Mouse (Mus musculus): ENCODE data around the gene Gns.
"Not testable (repeated sequence)": the region's sequence is repeated elsewhere in the genome, so short reads cannot be mapped to it uniquely, and the experiment has no call there.

Gns gene

DNA sequence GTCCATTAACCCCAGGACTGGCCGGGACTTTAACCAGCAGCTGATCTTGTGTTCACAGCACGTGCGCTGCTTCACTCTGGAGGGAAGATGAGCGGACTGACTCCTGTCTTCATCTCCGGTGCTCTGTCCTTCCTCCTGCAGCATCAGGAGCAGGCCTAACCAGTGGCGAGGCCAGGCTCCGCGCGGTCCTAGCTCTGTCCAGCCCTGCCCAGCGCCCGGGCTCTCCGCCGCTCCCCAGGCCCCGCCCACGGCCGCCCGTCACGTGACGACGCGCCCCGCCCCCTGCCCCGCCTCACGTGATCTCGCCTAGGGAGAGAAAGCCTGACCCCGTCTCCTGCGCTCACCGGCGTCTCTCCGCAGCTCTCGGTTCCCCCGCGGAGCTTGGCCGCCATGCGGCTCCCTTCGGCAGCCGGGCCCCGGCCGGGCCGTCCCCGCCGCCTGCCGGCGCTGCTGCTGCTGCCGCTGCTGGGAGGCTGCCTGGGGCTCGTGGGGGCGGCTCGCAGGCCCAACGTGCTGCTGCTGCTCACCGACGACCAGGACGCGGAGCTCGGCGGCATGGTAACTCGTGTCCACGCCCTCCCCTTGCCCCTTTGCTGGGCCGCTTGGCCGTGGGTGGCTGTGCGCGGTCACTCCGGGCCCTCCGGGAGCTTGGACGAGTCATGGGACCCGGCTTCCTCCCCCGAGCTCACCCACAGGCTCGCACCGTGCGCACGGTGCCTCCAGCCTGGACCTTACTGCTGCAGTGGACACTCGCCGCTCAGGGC is at the start of gene Gns:
Gene Gns (plus strand): TSS at position 290 of the 764 bp plus-strand sequence.
- ATAC-seq (ENCODE audit: low TSS enrichment), result peak; percentile 86

DNA sequence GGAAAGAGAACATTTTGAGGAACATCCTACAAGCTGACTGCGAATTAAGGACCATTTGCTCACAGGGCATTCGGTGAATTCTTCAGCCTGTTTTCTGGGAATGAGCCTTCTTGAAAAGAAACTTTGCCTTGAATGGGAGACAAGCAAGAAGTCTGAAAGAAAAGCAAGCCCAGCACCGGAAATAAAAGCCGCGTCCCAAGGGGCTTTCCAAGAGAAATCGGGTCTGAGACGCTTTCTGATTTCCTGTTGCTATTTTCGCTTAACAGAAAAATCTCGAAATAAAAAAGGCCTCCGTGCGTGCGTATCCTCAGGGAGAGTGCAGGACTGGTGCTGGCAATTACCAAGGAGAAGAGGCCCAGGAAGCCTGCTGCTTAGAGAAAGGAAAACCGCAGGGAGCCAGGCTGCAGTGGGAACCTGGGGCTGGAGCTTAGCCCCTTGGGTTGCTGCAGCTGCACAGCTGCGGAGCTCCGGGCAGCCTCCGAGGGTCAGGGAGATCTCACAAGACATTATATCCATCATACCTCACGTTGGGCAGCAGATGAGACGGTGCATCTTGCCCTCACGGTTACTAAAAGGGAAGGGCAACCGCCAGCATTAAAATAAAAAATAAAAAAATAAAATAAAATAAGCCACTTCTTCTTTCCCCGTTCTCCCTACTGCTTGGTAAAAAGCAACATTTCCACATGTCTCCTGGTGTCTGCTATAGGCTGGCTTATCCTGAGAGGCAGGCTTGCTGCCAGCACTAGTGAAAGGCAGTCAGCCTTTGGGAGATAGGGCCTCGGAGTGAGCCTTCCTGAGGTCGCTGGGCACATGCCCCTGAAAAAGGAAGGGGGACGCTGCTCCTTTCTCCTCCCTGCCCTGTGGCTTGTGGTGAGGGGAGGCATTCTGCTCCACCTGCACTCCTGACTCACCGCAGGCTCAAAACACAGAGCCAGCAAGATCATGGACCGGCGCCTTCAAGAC is 49.3 kb upstream of the Gns start:
- no peak for ATAC-seq (ENCODE audit: low TSS enrichment)

GRCm38 (mm10) chr10:121316361-121316760 is 48.5 kb upstream of the Gns start:
- 0 out of 2 replicates have a peak, but pooled peaks have one; percentile 3 for ATAC-seq (ENCODE audit: low TSS enrichment)

- no peak for ATAC-seq (ENCODE audit: low TSS enrichment)
Observed at GRCm38 (mm10) chr10:121318397-121318950, 46.4 kb upstream of the Gns start.

GRCm38 (mm10) chr10:121323493-121323892 is 41.4 kb upstream of the Gns start:
- ATAC-seq (ENCODE audit: low TSS enrichment), result no peak

- no peak for ATAC-seq (ENCODE audit: low TSS enrichment)
Observed at GRCm38 (mm10) chr10:121326167-121326566, 38.7 kb upstream of the Gns start.

DNA sequence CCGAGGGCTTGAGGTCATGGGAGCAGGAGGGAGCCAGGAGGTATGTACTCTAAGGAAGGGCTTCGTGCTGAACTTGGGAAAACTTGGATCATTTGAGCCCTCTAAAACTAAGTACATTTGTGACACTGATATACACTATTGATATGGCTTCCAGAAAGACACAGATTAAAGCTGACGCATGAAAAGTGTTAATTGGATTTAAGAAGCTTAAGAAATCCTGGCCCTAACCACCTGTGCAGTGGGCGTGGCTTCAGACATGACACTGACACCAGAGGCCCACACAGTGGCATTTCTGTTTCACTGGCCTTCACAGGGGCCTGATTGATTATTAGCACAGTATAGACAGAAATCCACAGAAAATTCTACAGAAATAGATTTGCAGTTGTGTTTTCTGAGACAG is 35.3 kb upstream of the Gns start:
- ATAC-seq (ENCODE audit: low TSS enrichment), result no peak

- peak; percentile 77 for ATAC-seq (ENCODE audit: low TSS enrichment)
Observed at GRCm38 (mm10) chr10:121330940-121331339, 34.0 kb upstream of the Gns start.

DNA sequence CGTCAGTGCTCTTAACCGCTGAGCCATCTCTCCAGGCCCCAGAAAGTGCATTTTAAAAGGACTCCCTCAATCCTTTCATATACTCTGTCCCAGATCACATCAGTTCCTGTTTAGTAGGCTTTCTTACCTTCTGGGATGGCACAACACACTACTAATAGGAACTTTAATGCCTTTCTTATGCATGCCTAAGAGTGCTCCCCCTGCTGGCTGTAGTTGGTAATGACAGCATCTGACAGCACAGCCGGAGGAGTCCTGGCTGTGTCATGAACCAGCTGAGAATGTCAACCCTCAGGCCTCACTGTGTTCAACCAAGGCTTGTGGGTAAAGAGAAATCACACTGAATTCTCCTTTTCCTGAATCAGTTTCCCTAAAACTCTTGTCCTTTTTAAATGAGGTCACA is 30.3 kb upstream of the Gns start:
- ATAC-seq (ENCODE audit: low TSS enrichment), result peak; percentile 69

GRCm38 (mm10) chr10:121336536-121336935 is 28.4 kb upstream of the Gns start:
- not testable (repeated sequence) for ATAC-seq (ENCODE audit: low TSS enrichment)

- no peak; the same call in 1 of the 2 replicates for ATAC-seq (ENCODE audit: low TSS enrichment)
Observed at GRCm38 (mm10) chr10:121340754-121341593, 23.9 kb upstream of the Gns start.

- no peak for ATAC-seq (ENCODE audit: low TSS enrichment)
Observed at GRCm38 (mm10) chr10:121342260-121342659, 22.6 kb upstream of the Gns start.

DNA sequence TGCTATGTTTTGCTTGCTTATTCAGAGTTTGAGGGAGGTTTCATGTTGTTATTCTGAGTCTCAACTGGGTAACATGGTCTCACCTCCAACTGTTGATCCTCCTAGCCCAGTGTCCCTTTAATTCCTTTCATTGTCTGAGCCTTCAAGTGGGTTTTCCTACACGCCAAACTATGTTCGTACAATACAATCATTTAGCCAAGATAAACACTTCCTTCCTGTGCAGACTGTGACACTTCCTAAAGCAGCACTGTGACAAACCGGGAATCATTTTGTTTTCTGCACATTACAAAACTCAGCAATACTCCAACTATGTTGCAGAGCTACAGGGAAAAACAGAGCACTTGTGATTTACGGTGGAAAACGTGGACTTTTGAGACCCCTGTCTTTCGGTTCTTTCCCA is 21.0 kb upstream of the Gns start:
- no peak for ATAC-seq (ENCODE audit: low TSS enrichment)

- ATAC-seq (ENCODE audit: low TSS enrichment), result no peak
Observed at GRCm38 (mm10) chr10:121349244-121349643, 15.6 kb upstream of the Gns start.

DNA sequence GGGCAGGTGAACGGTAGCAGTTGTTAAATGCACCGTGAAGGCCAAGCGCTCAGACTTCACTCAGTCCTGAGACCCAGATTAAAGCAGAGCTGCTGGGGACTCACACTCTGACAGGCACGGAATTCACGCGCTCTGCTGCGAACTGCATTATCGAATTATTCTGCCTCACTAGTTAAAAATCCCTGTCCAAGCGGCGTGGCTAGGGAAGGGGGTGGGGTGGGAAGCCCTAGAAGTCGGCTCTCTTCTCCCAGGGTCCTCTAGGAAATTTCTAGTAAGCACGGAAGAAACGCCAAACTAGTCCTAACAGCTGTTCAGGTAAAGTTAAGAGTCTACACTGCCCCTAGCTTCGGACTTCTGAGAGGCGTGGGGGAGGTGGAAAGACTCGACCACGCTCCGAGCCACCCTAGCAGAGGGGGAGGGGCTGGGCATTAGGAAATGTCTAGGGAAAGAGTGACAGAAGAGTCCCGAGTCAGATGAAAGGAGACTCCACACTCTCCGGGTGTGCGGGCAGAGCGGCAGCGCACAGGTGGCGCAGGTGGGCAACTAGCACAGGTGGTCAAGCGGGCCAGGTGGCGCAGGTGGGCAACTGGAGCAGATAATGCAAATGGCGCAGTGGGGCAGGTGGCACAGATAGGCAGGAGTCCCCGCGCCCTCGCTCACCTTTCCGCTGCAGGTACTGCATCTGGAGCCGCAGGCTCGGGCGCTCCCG is 14.4 kb upstream of the Gns start:
- ATAC-seq (ENCODE audit: low TSS enrichment), result no peak

DNA sequence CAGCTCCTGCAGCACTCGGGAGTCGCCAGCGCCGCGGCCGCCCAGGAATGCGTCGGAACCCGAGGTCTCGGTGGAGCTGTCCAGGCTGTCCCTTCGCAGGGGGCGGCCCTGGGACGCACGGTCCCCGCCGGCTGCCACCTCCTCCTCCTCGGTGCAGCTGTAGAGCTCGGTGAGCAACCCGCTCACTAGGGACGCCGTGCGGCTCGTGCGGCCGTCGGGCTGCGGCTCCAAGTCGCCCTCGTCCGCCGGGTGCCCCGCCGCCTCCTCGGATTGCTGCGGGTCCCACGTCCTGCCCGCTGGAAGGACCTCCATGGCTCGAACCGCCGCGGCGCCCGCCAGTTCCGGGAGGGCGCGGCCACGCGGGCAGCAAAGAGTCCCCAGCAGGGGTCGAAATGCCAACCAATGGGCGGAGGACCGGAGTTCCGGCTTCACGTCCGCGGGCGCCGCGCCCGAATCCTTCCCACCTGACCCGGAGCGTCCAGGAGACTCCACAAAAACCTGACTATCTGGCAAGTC is 13.8 kb upstream of the Gns start, which contains the start of gene Tbc1d30:
Gene Tbc1d30 (minus strand): TSS at position 213 of the 516 bp plus-strand sequence.
- ATAC-seq (ENCODE audit: low TSS enrichment), result peak; percentile 41; the same call in 1 of the 2 replicates

- no peak for ATAC-seq (ENCODE audit: low TSS enrichment)
Observed at GRCm38 (mm10) chr10:121351692-121352290, 13.1 kb upstream of the Gns start.

- no peak for ATAC-seq (ENCODE audit: low TSS enrichment)
Observed at GRCm38 (mm10) chr10:121360358-121360757, 4.5 kb upstream of the Gns start.

- ATAC-seq (ENCODE audit: low TSS enrichment), result no peak
Observed at GRCm38 (mm10) chr10:121363201-121363600, 1.7 kb upstream of the Gns start.

- ATAC-seq (ENCODE audit: low TSS enrichment), result no peak
Observed at GRCm38 (mm10) chr10:121364306-121364705, 584 bp upstream of the Gns start.
